Mouse (Mus musculus) ZHBTc4 (cell line): ENCODE measurements around the gene Tex22.

Experiments used
- DNase-seq: peaks from one replicate; pipeline ENCODE4 v3.0.0-alpha.2; 2011; ENCODE audit warnings: low read depth, low spot score

The Tex22 gene

DNA sequence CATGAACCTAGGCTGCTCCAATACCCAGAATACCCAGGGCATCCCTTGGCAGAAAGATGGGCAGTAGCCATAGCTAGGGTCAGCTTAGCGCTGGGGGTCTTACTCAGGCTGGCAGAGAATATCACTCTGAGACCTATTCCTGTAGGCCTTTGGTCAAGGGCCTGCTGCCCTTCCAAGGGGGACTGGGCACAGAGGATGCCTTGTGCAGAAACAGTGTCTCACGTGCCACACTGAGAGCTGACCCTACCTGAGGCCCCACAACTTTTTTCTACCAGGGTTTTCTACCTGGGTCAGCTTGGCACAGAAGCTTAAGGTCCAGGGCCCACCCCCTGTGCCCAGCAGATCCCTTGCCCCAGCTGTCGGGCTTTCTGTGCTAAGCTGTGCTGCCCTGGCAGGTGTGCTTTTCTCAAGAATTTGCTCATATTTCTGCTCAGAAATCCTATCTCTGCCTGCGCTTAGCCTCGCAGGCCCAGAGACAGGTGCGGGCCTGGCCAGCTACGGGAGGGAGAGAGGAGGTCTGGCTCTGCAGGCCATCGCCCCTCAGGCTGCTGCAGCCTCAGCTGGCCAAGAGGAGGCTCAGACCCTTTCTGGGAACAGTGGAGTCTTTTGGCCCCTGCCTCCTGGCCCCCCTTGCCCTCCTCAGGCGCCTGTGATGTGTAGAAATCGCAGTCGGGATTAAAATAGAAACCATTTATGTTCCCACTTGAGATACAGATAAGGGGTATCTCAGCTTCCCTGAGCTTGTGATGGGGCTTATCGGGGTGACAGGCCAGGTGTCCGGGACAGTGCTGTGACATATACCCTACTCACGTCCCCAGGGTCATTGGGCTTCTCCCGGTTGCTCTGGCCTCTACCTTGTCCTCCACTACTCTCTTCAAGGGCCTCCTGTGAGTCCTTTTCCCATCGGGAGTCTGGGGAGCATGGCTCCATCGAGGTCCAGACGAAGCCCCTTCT lies 63.2 kb downstream of the Tex22 start:
- no peak for DNase-seq

DNA sequence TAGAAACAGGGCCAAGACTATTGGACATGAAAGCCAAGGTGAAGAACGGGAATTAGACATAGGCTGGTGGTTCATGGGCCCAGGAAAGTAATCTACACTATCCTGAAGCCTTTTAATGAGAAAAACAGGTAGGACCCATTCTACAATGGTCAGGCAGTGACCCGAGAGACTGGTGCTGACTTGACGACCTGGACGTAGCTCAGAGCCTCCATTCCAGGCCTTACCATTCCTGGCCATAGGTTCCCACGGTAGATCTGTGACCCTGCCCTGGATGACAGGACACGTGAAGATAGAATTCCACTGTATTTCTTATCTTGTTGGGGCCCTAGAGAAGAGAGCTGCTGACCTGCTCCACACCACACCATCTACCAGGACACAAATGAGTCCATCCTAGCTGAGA lies 64.0 kb downstream of the Tex22 start:
- DNase-seq, result no peak
